Mouse (Mus musculus) heart, postnatal 0 days (tissue): ENCODE data around the gene Srsf10.

Experiments
- CTCF ChIP-seq: IDR thresholded peaks from 2 replicates; pipeline ENCODE4 v1.5.1; 2016; ENCODE audit warnings: antibody characterized with exemption, control low read depth, low read depth
- EP300 ChIP-seq: IDR thresholded peaks from 2 replicates; pipeline ENCODE4 v1.6.1; 2016; ENCODE audit warnings: antibody characterized with exemption, low read depth

- TF ChIP-seq CTCF (no peak), EP300 (no peak)
Measured at GRCm38 (mm10) chr4:135879021-135879420, 23.5 kb downstream of the Srsf10 start.
